Mouse (Mus musculus): ENCODE results near the gene Ptger4. TPM values are rescaled to one million over a fixed set of nuclear protein-coding genes. Genes with fewer than 3 reads are reported as not detected.

Gene Ptger4
- total RNA-seq, 1 experiment from 2014 or later, result 1.1 TPM

- no peak for DNase-seq
Observed at GRCm38 (mm10) chr15:5165121-5165773, 78.7 kb downstream of the Ptger4 start.

- peak; percentile 10 for DNase-seq
Observed at GRCm38 (mm10) chr15:5158827-5159226, 85.2 kb downstream of the Ptger4 start.

GRCm38 (mm10) chr15:5157386-5157785, 86.6 kb downstream of the Ptger4 start:
- no peak for DNase-seq

Other genes starting within 250 kb of the Ptger4 start
- gene C7, start 180.4 kb downstream of the Ptger4 start, total RNA-seq (2021), result 9.4 and 9.5 TPM in 2 replicates
- 7.9 and 11.4 TPM in 2 replicates for gene Card6, start 135.6 kb downstream of the Ptger4 start, total RNA-seq (2021)
- gene Rpl37, start 127.5 kb downstream of the Ptger4 start, total RNA-seq (2021), result 360 and 420 TPM in 2 replicates
- 35.7 and 42.2 TPM in 2 replicates for gene Prkaa1, start 100.3 kb downstream of the Ptger4 start, total RNA-seq (2021)
- 48.9 and 79.8 TPM in 2 replicates for gene Ttc33, start 58.7 kb downstream of the Ptger4 start, total RNA-seq (2021)